Mouse (Mus musculus) hindbrain, embryonic 14.5 days (tissue): ENCODE results near the gene Rhpn2. TPM values are rescaled to one million over a fixed set of nuclear protein-coding genes. Genes with fewer than 3 reads are reported as not detected.

ENCODE experiments used
- ATAC-seq: fragments of 200-750 bp; cut with Nextera tagmentation; 2 replicates; pipeline ENCODE4 v1.8.0; 2017; ENCODE audit warnings: moderate number of reproducible peaks, mild to moderate bottlenecking, moderate TSS enrichment, moderate library complexity; ENCODE audit not compliant: low FRiP score
- DNase-seq: peaks from one replicate; pipeline ENCODE4 v3.0.0-alpha.2; 2015; ENCODE audit warnings: low spot score
- H3K27ac ChIP-seq: fragments of 300-500 bp; sonication (generic); 2 replicates; pipeline ENCODE4 v1.5.1; 2014; ENCODE audit warnings: mild to moderate bottlenecking, moderate library complexity
- H3K27me3 ChIP-seq: fragments of 300-500 bp; sonication (generic); 2 replicates; pipeline ENCODE4 v1.6.1; 2014; ENCODE audit warnings: mild to moderate bottlenecking, low read length, mixed read lengths; ENCODE audit not compliant: control insufficient read depth, insufficient read depth
- H3K36me3 ChIP-seq: fragments of 300-500 bp; sonication (generic); replicated peaks from 2 replicates; pipeline ENCODE4 v1.6.1; 2014; ENCODE audit not compliant: control insufficient read depth, insufficient read depth
- H3K4me1 ChIP-seq: fragments of 300-500 bp; sonication (generic); replicated peaks from 2 replicates; pipeline ENCODE4 v1.6.1; 2014; ENCODE audit warnings: antibody characterized with exemption, low read length, mixed read lengths; ENCODE audit not compliant: control insufficient read depth, insufficient read depth
- H3K4me2 ChIP-seq: fragments of 300-500 bp; sonication (generic); replicated peaks from 2 replicates; pipeline ENCODE4 v1.6.1; 2014; ENCODE audit warnings: mild to moderate bottlenecking, moderate library complexity
- H3K4me3 ChIP-seq: fragments of 300-500 bp; sonication (generic); replicated peaks from 2 replicates; pipeline ENCODE4 v1.5.1; 2014; ENCODE audit warnings: mild to moderate bottlenecking, low read length
- H3K9ac ChIP-seq: fragments of 300-500 bp; sonication (generic); 2 replicates; pipeline ENCODE4 v1.6.1; 2014
- H3K9me3 ChIP-seq: fragments of 300-500 bp; sonication (generic); 2 replicates; pipeline ENCODE4 v1.6.1; 2016; ENCODE audit warnings: low read length; ENCODE audit not compliant: control insufficient read depth
- WGBS: fragments of 180-500 bp; shearing (Covaris S2); extraction: QIAGEN DNeasy Blood & Tissue Kit; methylation state at CpG from one replicate; pipeline ENCODE4 v1.1.7; 2014; 5-methylcytosine and 5-hydroxymethylcytosine counted together
- polyA plus RNA-seq: library from polyadenylated mRNA; unstranded; fragments of >200 nt; fragmentation: Nextera tagmentation; extraction: Ambion mirVana; gene quantifications from 2 replicates; pipeline ENCODE4 v1.2.1, GENCODE M21; 2014

Rhpn2 gene
- polyA plus RNA-seq = 3.8 and 4.2 TPM in 2 replicates

- Histone ChIP-seq H3K4me3 (peak within 1 kb of the TSS; percentile 60), H3K27ac (no peak within 1 kb of the TSS), H3K4me1 (peaks cover 11% of the 10 kb centered on the region; the same call in 1 of the 2 replicates), H3K36me3 (no peaks in the 10 kb centered on the region), H3K27me3 (peaks cover 18% of the 10 kb centered on the region), H3K9ac (peak within 1 kb of the TSS; percentile 56), H3K9me3 (no peaks in the 10 kb centered on the region), H3K4me2 (peak within 1 kb of the TSS; percentile 96)
- DNase-seq = peak; percentile 93
- WGBS = under 1% methylated on average over 43 of the region's 52 CpGs
- ATAC-seq = peak; percentile 96
These were observed at the start of gene Rhpn2 for GRCm38 (mm10) chr7:35333692-35334526. TSS of gene Rhpn2 (plus strand) at chr7:35334170.

GRCm38 (mm10) chr7:35293464-35293863, 40.5 kb upstream of the Rhpn2 start:
- WGBS = 90% methylated on average over 13 of the region's 13 CpGs

GRCm38 (mm10) chr7:35295631-35296030, 38.3 kb upstream of the Rhpn2 start:
- Histone ChIP-seq H3K9me3 (no peaks in the 10 kb centered on the region), H3K4me1 (no peaks in the 10 kb centered on the region), H3K36me3 (peaks cover 85% of the 10 kb centered on the region), H3K27me3 (no peaks in the 10 kb centered on the region), H3K27ac (no peak overlapping the region), H3K4me2 (no peak overlapping the region), H3K9ac (no peak overlapping the region), H3K4me3 (no peak overlapping the region)
- 98% methylated on average over 2 of the region's 2 CpGs for WGBS
- no peak for DNase-seq
- no peak for ATAC-seq

More at GRCm38 (mm10) chr7:35293464-35293863, 40.5 kb upstream of the Rhpn2 start:
- DNase-seq (no peak), ATAC-seq (no peak)
- Histone ChIP-seq H3K36me3 (peaks cover 91% of the 10 kb centered on the region), H3K9ac (no peak overlapping the region), H3K4me1 (no peaks in the 10 kb centered on the region), H3K4me2 (no peak overlapping the region), H3K27ac (no peak overlapping the region), H3K9me3 (no peaks in the 10 kb centered on the region), H3K4me3 (no peak overlapping the region), H3K27me3 (no peaks in the 10 kb centered on the region)

GRCm38 (mm10) chr7:35297886-35298285, 36.1 kb upstream of the Rhpn2 start:
- Histone ChIP-seq H3K9ac (no peak overlapping the region), H3K36me3 (peaks cover 85% of the 10 kb centered on the region), H3K4me3 (no peak overlapping the region), H3K4me2 (no peak overlapping the region), H3K4me1 (no peaks in the 10 kb centered on the region), H3K9me3 (no peaks in the 10 kb centered on the region), H3K27ac (no peak overlapping the region), H3K27me3 (no peaks in the 10 kb centered on the region)
- WGBS = 90% methylated on average over 5 of the region's 5 CpGs
- DNase-seq (no peak), ATAC-seq (no peak)

- H3K4me1 ChIP-seq = no peaks in the 10 kb centered on the region
- DNase-seq (no peak), ATAC-seq (no peak)
- no peak overlapping the region for H3K4me2 ChIP-seq
- no peaks in the 10 kb centered on the region for H3K27me3 ChIP-seq
- H3K27ac ChIP-seq = no peak overlapping the region
- WGBS = 61% methylated on average over 8 of the region's 8 CpGs
- H3K9me3 ChIP-seq = no peaks in the 10 kb centered on the region
- H3K36me3 ChIP-seq = peaks cover 79% of the 10 kb centered on the region
- no peak overlapping the region for H3K9ac ChIP-seq
- H3K4me3 ChIP-seq = no peak overlapping the region
These were observed 34.3 kb upstream of the Rhpn2 start for GRCm38 (mm10) chr7:35299656-35300055.

GRCm38 (mm10) chr7:35300792-35301191, 33.2 kb upstream of the Rhpn2 start:
- ATAC-seq (no peak), DNase-seq (no peak)
- no peaks in the 10 kb centered on the region for H3K4me1 ChIP-seq
- no peak overlapping the region for H3K27ac ChIP-seq
- no peaks in the 10 kb centered on the region for H3K9me3 ChIP-seq
- H3K4me2 ChIP-seq = no peak overlapping the region
- no peak overlapping the region for H3K4me3 ChIP-seq
- no peaks in the 10 kb centered on the region for H3K27me3 ChIP-seq
- no peak overlapping the region for H3K9ac ChIP-seq
- peaks cover 79% of the 10 kb centered on the region for H3K36me3 ChIP-seq

- WGBS = 95% methylated on average over 3 of the region's 3 CpGs
- Histone ChIP-seq H3K9ac (no peak overlapping the region), H3K4me2 (no peak overlapping the region), H3K27ac (no peak overlapping the region), H3K36me3 (peaks cover 41% of the 10 kb centered on the region), H3K4me1 (no peaks in the 10 kb centered on the region), H3K9me3 (no peaks in the 10 kb centered on the region), H3K27me3 (no peaks in the 10 kb centered on the region), H3K4me3 (no peak overlapping the region)
- no peak for ATAC-seq
- no peak for DNase-seq
These were observed 22.8 kb upstream of the Rhpn2 start for GRCm38 (mm10) chr7:35311214-35311613.

GRCm38 (mm10) chr7:35314156-35314555, 19.8 kb upstream of the Rhpn2 start:
- H3K4me1 ChIP-seq = peaks cover 9% of the 10 kb centered on the region
- no peak overlapping the region for H3K27ac ChIP-seq
- no peak overlapping the region for H3K4me2 ChIP-seq
- no peak overlapping the region for H3K9ac ChIP-seq
- peaks cover 13% of the 10 kb centered on the region for H3K36me3 ChIP-seq
- H3K4me3 ChIP-seq = no peak overlapping the region
- DNase-seq = no peak
- no peaks in the 10 kb centered on the region for H3K27me3 ChIP-seq
- ATAC-seq = no peak
- no peaks in the 10 kb centered on the region for H3K9me3 ChIP-seq

- Histone ChIP-seq H3K4me1 (peaks cover 12% of the 10 kb centered on the region), H3K4me3 (peak within 1 kb of the TSS; percentile 78), H3K27me3 (no peaks in the 10 kb centered on the region), H3K36me3 (no peaks in the 10 kb centered on the region), H3K9me3 (no peaks in the 10 kb centered on the region), H3K9ac (peak within 1 kb of the TSS; percentile 76), H3K27ac (peak within 1 kb of the TSS; percentile 77), H3K4me2 (peak within 1 kb of the TSS; percentile 82)
- 2% methylated on average over 39 of the region's 39 CpGs for WGBS
- ATAC-seq = peak; percentile 85
- peak; percentile 99 for DNase-seq
These were observed 16.0 kb upstream of the Rhpn2 start, which contains the start of gene Gpatch1 for GRCm38 (mm10) chr7:35317729-35318609. TSS of gene Gpatch1 (minus strand) at chr7:35318440.
